Mouse (Mus musculus) cerebellum, adult 2 months (tissue): ENCODE measurements around the gene Wdr59. TPM values are rescaled to one million over a fixed set of nuclear protein-coding genes. Genes with fewer than 3 reads are reported as not detected.

Experiments used
- DNase-seq, 2 experiments: peaks; one replicate each; pipeline ENCODE4 v3.0.0; 2021
- H3K27ac ChIP-seq: fragments of 200-500 bp; 2 replicates; pipeline ENCODE4 v1.5.1; 2012; ENCODE audit warnings: low read length, control low read depth, inconsistent platforms; ENCODE audit not compliant: insufficient read depth
- H3K27me3 ChIP-seq: fragments of 200-500 bp; 2 replicates; pipeline ENCODE4 v1.6.1; 2012; ENCODE audit warnings: inconsistent platforms, mild to moderate bottlenecking, low read length, moderate library complexity; ENCODE audit not compliant: control insufficient read depth, insufficient read depth
- H3K4me1 ChIP-seq: fragments of 200-500 bp; 2 replicates; pipeline ENCODE4 v1.6.1; 2011; ENCODE audit warnings: low read length; ENCODE audit not compliant: control insufficient read depth, insufficient read depth
- H3K4me3 ChIP-seq: fragments of 200-500 bp; replicated peaks from 2 replicates; pipeline ENCODE3; 2011; ENCODE audit warnings: mild to moderate bottlenecking, low read depth, low read length, control low read depth; ENCODE audit not compliant: insufficient read depth
- CTCF ChIP-seq: fragments of 200-500 bp; IDR thresholded peaks from 2 replicates; pipeline ENCODE4 v1.5.1; 2011; ENCODE audit warnings: low read depth, mild to moderate bottlenecking, control low read depth, low read length, moderate library complexity, borderline replicate concordance; ENCODE audit not compliant: insufficient read depth
- POLR2A ChIP-seq: fragments of 200-500 bp; IDR thresholded peaks from 2 replicates; pipeline ENCODE4 v1.6.1; 2011; ENCODE audit warnings: low read length, control low read depth, borderline replicate concordance; ENCODE audit not compliant: insufficient read depth
- WGBS: fragments of 180-500 bp; shearing (Covaris S2); methylation state at CpG from one replicate; pipeline ENCODE4 v1.1.7; 2018; 5-methylcytosine and 5-hydroxymethylcytosine counted together
- polyA plus RNA-seq: library from polyadenylated mRNA; depleted of rRNA; stranded (reverse); fragments of >200 nt; gene quantifications from 2 replicates; pipeline ENCODE4 v1.2.3, GENCODE M21; 2012

Wdr59 gene
- polyA plus RNA-seq, 1 experiment: 16.0 TPM

- 81% methylated on average over 5 of the region's 5 CpGs for WGBS
- TF ChIP-seq POLR2A: no peak
- TF ChIP-seq CTCF: no peak
- no peak for DNase-seq
- Histone ChIP-seq H3K4me1 (0 out of 2 replicates have a peak, but pooled peaks cover 3% of the 10 kb centered on the region), H3K27me3 (no peaks in the 10 kb centered on the region), H3K4me3 (no peak overlapping the region), H3K27ac (no peak overlapping the region)
Observed at GRCm38 (mm10) chr8:111477761-111478465, 44.0 kb downstream of the Wdr59 start.

- no peak for DNase-seq
- WGBS: 52% methylated on average over 12 of the region's 12 CpGs
- H3K4me1 ChIP-seq: no peaks in the 10 kb centered on the region
- TF ChIP-seq POLR2A (no peak), CTCF (no peak)
- H3K4me3 ChIP-seq: no peak overlapping the region
- no peak overlapping the region for H3K27ac ChIP-seq
- H3K27me3 ChIP-seq: no peaks in the 10 kb centered on the region
Observed at GRCm38 (mm10) chr8:111471526-111472081, 50.3 kb downstream of the Wdr59 start.

GRCm38 (mm10) chr8:111469013-111469412 is 52.9 kb downstream of the Wdr59 start:
- Histone ChIP-seq H3K4me3 (no peak overlapping the region), H3K4me1 (no peaks in the 10 kb centered on the region), H3K27me3 (no peaks in the 10 kb centered on the region), H3K27ac (no peak overlapping the region)
- peak in 1 of 2 experiments; percentile 16 for DNase-seq
- TF ChIP-seq CTCF (no peak), POLR2A (no peak)
- WGBS: 37% methylated on average over 6 of the region's 6 CpGs

- TF ChIP-seq CTCF (no peak), POLR2A (no peak)
- Histone ChIP-seq H3K27ac (no peak overlapping the region), H3K4me3 (no peak overlapping the region), H3K27me3 (no peaks in the 10 kb centered on the region), H3K4me1 (no peaks in the 10 kb centered on the region)
- no peak for DNase-seq
- WGBS: 93% methylated on average over 1 of the region's 1 CpGs
Observed at GRCm38 (mm10) chr8:111465341-111465740, 56.6 kb downstream of the Wdr59 start.

GRCm38 (mm10) chr8:111464526-111464925 is 57.4 kb downstream of the Wdr59 start:
- WGBS: 71% methylated on average over 4 of the region's 4 CpGs
- H3K4me1 ChIP-seq: no peaks in the 10 kb centered on the region
- DNase-seq: no peak
- TF ChIP-seq POLR2A: no peak
- no peak for TF ChIP-seq CTCF
- no peak overlapping the region for H3K4me3 ChIP-seq
- H3K27ac ChIP-seq: no peak overlapping the region
- no peaks in the 10 kb centered on the region for H3K27me3 ChIP-seq

- Histone ChIP-seq H3K27me3 (no peaks in the 10 kb centered on the region), H3K27ac (no peak overlapping the region), H3K4me1 (no peaks in the 10 kb centered on the region), H3K4me3 (no peak overlapping the region)
- no peak for DNase-seq
- 86% methylated on average over 4 of the region's 4 CpGs for WGBS
- TF ChIP-seq CTCF: no peak
- TF ChIP-seq POLR2A: no peak
Observed at GRCm38 (mm10) chr8:111449671-111450070, 72.2 kb downstream of the Wdr59 start.

- 60% methylated on average over 4 of the region's 4 CpGs for WGBS
- Histone ChIP-seq H3K27me3 (no peaks in the 10 kb centered on the region), H3K27ac (no peak overlapping the region), H3K4me1 (no peaks in the 10 kb centered on the region), H3K4me3 (no peak overlapping the region)
- DNase-seq: no peak
- TF ChIP-seq POLR2A (no peak), CTCF (no peak)
Observed at GRCm38 (mm10) chr8:111445960-111446660, 75.8 kb downstream of the Wdr59 start.
